Mouse (Mus musculus) hindbrain, postnatal 0 days (tissue): ENCODE results near the gene Fam221a. TPM values are rescaled to one million over a fixed set of nuclear protein-coding genes. Genes with fewer than 3 reads are reported as not detected.
A peak's percentile ranks its signal among the peaks of the same experiment; 100 is the strongest.

Experiments
- ATAC-seq: fragments of 200-750 bp; cut with Nextera tagmentation; 2 replicates; pipeline ENCODE4 v1.8.0; 2017; ENCODE audit warnings: mild to moderate bottlenecking, moderate TSS enrichment, moderate library complexity
- DNase-seq: peaks from one replicate; pipeline ENCODE4 v3.0.0-alpha.2; 2015; ENCODE audit warnings: low spot score
- H3K27ac ChIP-seq: fragments of 300-500 bp; sonication (generic); 2 replicates; pipeline ENCODE4 v1.5.1; 2014; ENCODE audit warnings: mild to moderate bottlenecking
- H3K27me3 ChIP-seq: fragments of 300-500 bp; sonication (generic); 2 replicates; pipeline ENCODE4 v1.6.1; 2014; ENCODE audit warnings: low read length, mixed read lengths; ENCODE audit not compliant: insufficient read depth
- H3K36me3 ChIP-seq: fragments of 300-500 bp; sonication (generic); 2 replicates; pipeline ENCODE4 v1.6.1; 2014; ENCODE audit warnings: low read length, mixed read lengths; ENCODE audit not compliant: insufficient read depth
- H3K4me1 ChIP-seq: fragments of 300-500 bp; sonication (generic); 2 replicates; pipeline ENCODE4 v1.6.1; 2014; ENCODE audit warnings: antibody characterized with exemption, low read length, mixed read lengths; ENCODE audit not compliant: insufficient read depth
- H3K4me2 ChIP-seq: fragments of 300-500 bp; sonication (generic); 2 replicates; pipeline ENCODE4 v1.6.1; 2014; ENCODE audit warnings: low read depth, mild to moderate bottlenecking, low read length, moderate library complexity, mixed read lengths
- H3K4me3 ChIP-seq: fragments of 300-500 bp; sonication (generic); 2 replicates; pipeline ENCODE4 v1.5.1; 2014; ENCODE audit warnings: low read length
- H3K9ac ChIP-seq: fragments of 300-500 bp; sonication (generic); replicated peaks from 2 replicates; pipeline ENCODE4 v1.6.1; 2014; ENCODE audit warnings: mild to moderate bottlenecking, low read length, moderate library complexity, mixed read lengths
- H3K9me3 ChIP-seq: fragments of 300-500 bp; sonication (generic); 2 replicates; pipeline ENCODE4 v1.6.1; 2016; ENCODE audit warnings: low read length, mixed read lengths
- CTCF ChIP-seq: IDR thresholded peaks from 2 replicates; pipeline ENCODE4 v1.5.1; 2016; ENCODE audit warnings: antibody characterized with exemption, control low read depth, low read depth
- WGBS: fragments of 180-500 bp; shearing (Covaris S2); extraction: QIAGEN DNeasy Blood & Tissue Kit; methylation state at CpG from one replicate; pipeline ENCODE4 v1.1.7; 2014; 5-methylcytosine and 5-hydroxymethylcytosine counted together
- polyA plus RNA-seq: library from polyadenylated mRNA; unstranded; fragments of >200 nt; fragmentation: Nextera tagmentation; extraction: Ambion mirVana; gene quantifications from 2 replicates; pipeline ENCODE4 v1.2.1, GENCODE M21; 2015
- total RNA-seq: library from RNA; depleted of rRNA; stranded (reverse); fragments of >200 nt; gene quantifications from 2 replicates; pipeline ENCODE4 v1.2.3, GENCODE M21; 2014; rRNA removed

The Fam221a gene
- 1.5 and 2.0 TPM in 2 replicates for total RNA-seq
- polyA plus RNA-seq = 5.1 and 5.2 TPM in 2 replicates

- H3K9ac ChIP-seq = peak within 1 kb of the TSS; percentile 55
- peak; percentile 98 for ATAC-seq
- no peaks in the 10 kb centered on the region for H3K36me3 ChIP-seq
- peak within 1 kb of the TSS; percentile 62 for H3K4me3 ChIP-seq
- no peaks in the 10 kb centered on the region for H3K9me3 ChIP-seq
- no peaks in the 10 kb centered on the region for H3K27me3 ChIP-seq
- H3K4me1 ChIP-seq = peaks cover 8% of the 10 kb centered on the region
- DNase-seq = peak; percentile 91
- peak; percentile 52 for TF ChIP-seq CTCF
- H3K27ac ChIP-seq = peak within 1 kb of the TSS; percentile 55; the same call in 1 of the 2 replicates
- peak within 1 kb of the TSS; percentile 95 for H3K4me2 ChIP-seq
- WGBS = 4% methylated on average over 45 of the region's 49 CpGs
These were observed at the start of gene Fam221a for GRCm38 (mm10) chr6:49367159-49368054. Fam221a (plus strand) TSS chr6:49367739.

- Histone ChIP-seq H3K9me3 (no peaks in the 10 kb centered on the region), H3K9ac (peak within 1 kb of the TSS; percentile 78), H3K27me3 (no peaks in the 10 kb centered on the region), H3K4me1 (peaks cover 4% of the 10 kb centered on the region; the same call in 1 of the 2 replicates), H3K4me3 (peak within 1 kb of the TSS; percentile 76), H3K36me3 (no peaks in the 10 kb centered on the region), H3K4me2 (peak within 1 kb of the TSS; percentile 71), H3K27ac (peak within 1 kb of the TSS; percentile 85)
- DNase-seq (peak; percentile 100), ATAC-seq (peak; percentile 100)
- TF ChIP-seq CTCF = peak; percentile 83
- WGBS = under 1% methylated on average over 43 of the region's 47 CpGs
These were observed 48.5 kb upstream of the Fam221a start, which contains the start of gene Ccdc126 for GRCm38 (mm10) chr6:49318966-49319594. Ccdc126 (plus strand) TSS chr6:49319274.

GRCm38 (mm10) chr6:49319595-49320315 lies 47.8 kb upstream of the Fam221a start:
- WGBS = 13% methylated on average over 13 of the region's 13 CpGs
- Histone ChIP-seq H3K9ac (peak overlapping the region; percentile 78), H3K27me3 (no peaks in the 10 kb centered on the region), H3K9me3 (no peaks in the 10 kb centered on the region), H3K4me1 (peaks cover 4% of the 10 kb centered on the region; the same call in 1 of the 2 replicates), H3K27ac (peak overlapping the region; percentile 85), H3K4me3 (peak overlapping the region; percentile 76), H3K36me3 (no peaks in the 10 kb centered on the region), H3K4me2 (peak overlapping the region; percentile 71)
- ATAC-seq (peak; percentile 7; the same call in 1 of the 2 replicates), DNase-seq (peak; percentile 73)
- peak; percentile 49 for TF ChIP-seq CTCF

GRCm38 (mm10) chr6:49321341-49321740 lies 46.2 kb upstream of the Fam221a start:
- Histone ChIP-seq H3K36me3 (no peaks in the 10 kb centered on the region), H3K4me2 (no peak overlapping the region), H3K9ac (no peak overlapping the region), H3K27ac (no peak overlapping the region), H3K27me3 (no peaks in the 10 kb centered on the region), H3K4me1 (peaks cover 4% of the 10 kb centered on the region; the same call in 1 of the 2 replicates), H3K9me3 (no peaks in the 10 kb centered on the region), H3K4me3 (no peak overlapping the region)
- DNase-seq (no peak), ATAC-seq (no peak)
- 72% methylated on average over 3 of the region's 3 CpGs for WGBS
- no peak for TF ChIP-seq CTCF

- H3K4me2 ChIP-seq = no peak overlapping the region
- no peak for DNase-seq
- no peak overlapping the region for H3K27ac ChIP-seq
- H3K27me3 ChIP-seq = no peaks in the 10 kb centered on the region
- no peak for TF ChIP-seq CTCF
- no peaks in the 10 kb centered on the region for H3K9me3 ChIP-seq
- no peak overlapping the region for H3K9ac ChIP-seq
- no peak overlapping the region for H3K4me3 ChIP-seq
- no peak for ATAC-seq
- H3K36me3 ChIP-seq = no peaks in the 10 kb centered on the region
- peaks cover 4% of the 10 kb centered on the region; the same call in 1 of the 2 replicates for H3K4me1 ChIP-seq
These were observed 45.5 kb upstream of the Fam221a start for GRCm38 (mm10) chr6:49322056-49322455.

GRCm38 (mm10) chr6:49322986-49323385 lies 44.6 kb upstream of the Fam221a start:
- DNase-seq (no peak), ATAC-seq (no peak)
- WGBS = 72% methylated on average over 2 of the region's 2 CpGs
- H3K4me1 ChIP-seq = peaks cover 4% of the 10 kb centered on the region; the same call in 1 of the 2 replicates
- no peak overlapping the region for H3K27ac ChIP-seq
- no peaks in the 10 kb centered on the region for H3K27me3 ChIP-seq
- no peaks in the 10 kb centered on the region for H3K9me3 ChIP-seq
- H3K36me3 ChIP-seq = no peaks in the 10 kb centered on the region
- H3K4me2 ChIP-seq = no peak overlapping the region
- no peak overlapping the region for H3K4me3 ChIP-seq
- TF ChIP-seq CTCF = no peak
- no peak overlapping the region for H3K9ac ChIP-seq
